Mouse (Mus musculus) limb, embryonic 11.5 days (tissue): ENCODE measurements at regions not wholly inside any gene's neighbourhood (a gene's known extent, or its start where the extent isn't known, plus 50 kb on each side); places are given as distances from the start of the nearest gene placed in this dataset.

Experiments used
- ATAC-seq: fragments of 200-750 bp; cut with Nextera tagmentation; 2 replicates; pipeline ENCODE4 v1.8.0; 2017; ENCODE audit warnings: low read depth; ENCODE audit not compliant: insufficient number of reproducible peaks, low FRiP score, low TSS enrichment
- DNase-seq: peaks from one replicate; pipeline ENCODE4 v3.0.0-alpha.2; 2015; ENCODE audit warnings: low spot score
- H3K27ac ChIP-seq: fragments of 300-500 bp; sonication (generic); replicated peaks from 2 replicates; pipeline ENCODE4 v1.5.1; 2014; ENCODE audit warnings: low read depth, mild to moderate bottlenecking, low read length
- H3K27me3 ChIP-seq: fragments of 300-500 bp; sonication (generic); 2 replicates; pipeline ENCODE4 v1.6.1; 2014; ENCODE audit warnings: mild to moderate bottlenecking, low read length, mixed read lengths; ENCODE audit not compliant: control insufficient read depth, insufficient read depth
- H3K36me3 ChIP-seq: fragments of 300-500 bp; sonication (generic); 2 replicates; pipeline ENCODE4 v1.6.1; 2014; ENCODE audit warnings: mild to moderate bottlenecking, low read length, moderate library complexity, mixed read lengths; ENCODE audit not compliant: control insufficient read depth, insufficient read depth
- H3K4me1 ChIP-seq: fragments of 300-500 bp; sonication (generic); 2 replicates; pipeline ENCODE4 v1.6.1; 2014; ENCODE audit warnings: low read length, mixed read lengths; ENCODE audit not compliant: control insufficient read depth, insufficient read depth
- H3K4me2 ChIP-seq: fragments of 300-500 bp; sonication (generic); 2 replicates; pipeline ENCODE4 v1.6.1; 2014; ENCODE audit warnings: low read depth, mild to moderate bottlenecking, moderate library complexity; ENCODE audit not compliant: severe bottlenecking
- H3K4me3 ChIP-seq: fragments of 300-500 bp; sonication (generic); 2 replicates; pipeline ENCODE4 v1.5.1; 2014; ENCODE audit warnings: low read depth, low read length
- H3K9ac ChIP-seq: fragments of 300-500 bp; sonication (generic); 2 replicates; pipeline ENCODE4 v1.6.1; 2014; ENCODE audit warnings: mild to moderate bottlenecking, low read length
- H3K9me3 ChIP-seq: fragments of 300-500 bp; sonication (generic); 2 replicates; pipeline ENCODE4 v1.6.1; 2016; ENCODE audit warnings: low read length; ENCODE audit not compliant: control insufficient read depth
- WGBS: fragments of 180-500 bp; shearing (Covaris S2); extraction: QIAGEN DNeasy Blood & Tissue Kit; methylation state at CpG from one replicate; pipeline ENCODE4 v1.1.7; 2014; 5-methylcytosine and 5-hydroxymethylcytosine counted together

- Histone ChIP-seq H3K36me3 (no peaks in the 10 kb centered on the region), H3K4me3 (no peak overlapping the region), H3K9ac (no peak overlapping the region), H3K4me2 (no peak overlapping the region; the same call in 1 of the 2 replicates), H3K27me3 (no peaks in the 10 kb centered on the region), H3K9me3 (no peaks in the 10 kb centered on the region), H3K27ac (no peak overlapping the region), H3K4me1 (0 out of 2 replicates have a peak, but pooled peaks cover 6% of the 10 kb centered on the region)
- WGBS, result 16% methylated on average over 17 of the region's 17 CpGs
- DNase-seq (peak; percentile 84), ATAC-seq (peak; percentile 68)
These were observed 129.0 kb downstream of the Basp1 start for GRCm38 (mm10) chr15:25284354-25285199.

- 86% methylated on average over 2 of the region's 2 CpGs for WGBS
These were observed 129.9 kb downstream of the Basp1 start for GRCm38 (mm10) chr15:25283713-25284112.

GRCm38 (mm10) chr15:25282346-25282745, 131.2 kb downstream of the Basp1 start:
- WGBS, result 71% methylated on average over 9 of the region's 9 CpGs
- Histone ChIP-seq H3K27me3 (no peaks in the 10 kb centered on the region), H3K4me3 (no peak overlapping the region), H3K4me1 (0 out of 2 replicates have a peak, but pooled peaks cover 6% of the 10 kb centered on the region), H3K27ac (no peak overlapping the region), H3K4me2 (no peak overlapping the region), H3K9me3 (no peaks in the 10 kb centered on the region), H3K36me3 (no peaks in the 10 kb centered on the region), H3K9ac (no peak overlapping the region)
- DNase-seq (no peak), ATAC-seq (no peak)

More at GRCm38 (mm10) chr15:25283713-25284112, 129.9 kb downstream of the Basp1 start:
- Histone ChIP-seq H3K4me3 (no peak overlapping the region), H3K9ac (no peak overlapping the region), H3K4me2 (no peak overlapping the region), H3K36me3 (no peaks in the 10 kb centered on the region), H3K27ac (no peak overlapping the region), H3K4me1 (0 out of 2 replicates have a peak, but pooled peaks cover 6% of the 10 kb centered on the region), H3K9me3 (no peaks in the 10 kb centered on the region), H3K27me3 (no peaks in the 10 kb centered on the region)
- no peak for ATAC-seq
- no peak for DNase-seq

- H3K4me1 ChIP-seq, result 0 out of 2 replicates have a peak, but pooled peaks cover 6% of the 10 kb centered on the region
- H3K4me2 ChIP-seq, result no peak overlapping the region
- no peak overlapping the region for H3K27ac ChIP-seq
- DNase-seq (no peak), ATAC-seq (no peak)
- H3K27me3 ChIP-seq, result no peaks in the 10 kb centered on the region
- no peaks in the 10 kb centered on the region for H3K36me3 ChIP-seq
- no peak overlapping the region for H3K4me3 ChIP-seq
- no peak overlapping the region for H3K9ac ChIP-seq
- H3K9me3 ChIP-seq, result no peaks in the 10 kb centered on the region
These were observed 131.6 kb downstream of the Basp1 start for GRCm38 (mm10) chr15:25281942-25282341.

GRCm38 (mm10) chr15:25278317-25279156, 135.0 kb downstream of the Basp1 start:
- Histone ChIP-seq H3K27ac (no peak overlapping the region), H3K4me1 (peaks cover 1% of the 10 kb centered on the region; the same call in 1 of the 2 replicates), H3K9ac (no peak overlapping the region), H3K36me3 (no peaks in the 10 kb centered on the region), H3K9me3 (no peaks in the 10 kb centered on the region), H3K4me2 (no peak overlapping the region), H3K4me3 (no peak overlapping the region), H3K27me3 (no peaks in the 10 kb centered on the region)
- no peak for DNase-seq
- no peak for ATAC-seq
- 72% methylated on average over 6 of the region's 6 CpGs for WGBS

DNA sequence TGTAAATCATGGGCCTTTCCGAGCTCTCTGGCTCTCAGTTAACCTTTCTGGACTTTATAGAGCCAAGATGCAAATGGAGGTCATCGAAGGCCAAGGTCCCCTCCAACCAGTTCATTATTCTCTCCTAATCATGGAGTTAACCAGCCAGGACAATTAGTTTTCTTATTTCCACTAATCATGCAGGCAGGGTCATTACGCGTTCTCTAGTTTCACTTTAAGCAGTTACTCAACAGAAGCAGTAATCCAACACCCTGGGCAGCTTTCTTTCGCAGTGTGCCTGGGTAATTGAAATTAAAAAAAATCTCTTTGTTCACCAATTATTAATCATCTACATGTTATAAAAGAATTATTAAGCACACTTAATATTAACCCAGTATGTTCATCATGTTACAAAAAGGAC, 137.3 kb downstream of the Basp1 start:
- 46% methylated on average over 5 of the region's 5 CpGs for WGBS
- no peaks in the 10 kb centered on the region for H3K27me3 ChIP-seq
- no peak overlapping the region for H3K9ac ChIP-seq
- H3K4me1 ChIP-seq, result no peaks in the 10 kb centered on the region; the same call in 1 of the 2 replicates
- no peak overlapping the region for H3K4me2 ChIP-seq
- no peak overlapping the region for H3K27ac ChIP-seq
- no peak overlapping the region for H3K4me3 ChIP-seq
- DNase-seq, result no peak
- no peaks in the 10 kb centered on the region for H3K9me3 ChIP-seq
- no peak for ATAC-seq
- no peaks in the 10 kb centered on the region for H3K36me3 ChIP-seq

GRCm38 (mm10) chr15:25271886-25272285, 141.7 kb downstream of the Basp1 start:
- ATAC-seq (no peak), DNase-seq (no peak)
- no peak overlapping the region for H3K9ac ChIP-seq
- no peak overlapping the region for H3K4me3 ChIP-seq
- no peak overlapping the region for H3K4me2 ChIP-seq
- H3K27me3 ChIP-seq, result no peaks in the 10 kb centered on the region
- H3K36me3 ChIP-seq, result no peaks in the 10 kb centered on the region
- 89% methylated on average over 5 of the region's 5 CpGs for WGBS
- no peaks in the 10 kb centered on the region for H3K9me3 ChIP-seq
- H3K27ac ChIP-seq, result no peak overlapping the region
- no peaks in the 10 kb centered on the region; the same call in 1 of the 2 replicates for H3K4me1 ChIP-seq

DNA sequence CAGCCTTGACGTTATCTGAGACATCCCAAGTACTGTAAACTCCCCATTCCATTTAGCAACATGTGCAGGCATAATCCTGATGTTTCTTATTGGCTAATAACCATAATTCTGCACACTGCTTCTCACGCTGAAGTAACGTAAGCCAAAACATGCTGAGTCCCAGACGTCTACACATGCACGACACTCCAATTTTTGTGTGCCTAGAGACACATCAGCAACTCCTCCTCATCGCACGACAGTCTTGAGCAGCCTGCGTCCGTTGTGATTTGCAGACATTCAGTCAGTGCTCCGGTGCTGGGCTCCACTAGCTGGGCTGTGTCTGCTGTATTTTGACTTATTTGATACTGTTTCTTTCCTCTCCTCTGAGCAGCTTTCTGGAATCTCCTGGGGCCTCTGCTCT, 143.2 kb downstream of the Basp1 start:
- no peak for ATAC-seq
- Histone ChIP-seq H3K36me3 (no peaks in the 10 kb centered on the region), H3K9me3 (no peaks in the 10 kb centered on the region), H3K27ac (no peak overlapping the region), H3K9ac (no peak overlapping the region), H3K4me3 (no peak overlapping the region), H3K27me3 (no peaks in the 10 kb centered on the region), H3K4me2 (no peak overlapping the region), H3K4me1 (no peaks in the 10 kb centered on the region)
- 84% methylated on average over 10 of the region's 10 CpGs for WGBS
- DNase-seq, result no peak
